Mouse (Mus musculus) midbrain, embryonic 11.5 days (tissue): ENCODE results near the gene Ermp1. TPM values are rescaled to one million over a fixed set of nuclear protein-coding genes. Genes with fewer than 3 reads are reported as not detected.

Source experiments
- ATAC-seq: fragments of 200-750 bp; cut with Nextera tagmentation; 2 replicates; pipeline ENCODE4 v1.8.0; 2017; ENCODE audit warnings: moderate TSS enrichment, moderate library complexity; ENCODE audit not compliant: low FRiP score
- DNase-seq: peaks from one replicate; pipeline ENCODE4 v3.0.0; 2015; ENCODE audit warnings: low spot score; ENCODE audit errors: missing footprints
- H3K27ac ChIP-seq: fragments of 300-500 bp; sonication (generic); 2 replicates; pipeline ENCODE4 v1.5.1; 2014; ENCODE audit warnings: low read depth, low read length
- H3K27me3 ChIP-seq: fragments of 300-500 bp; sonication (generic); 2 replicates; pipeline ENCODE4 v1.6.1; 2014; ENCODE audit warnings: mild to moderate bottlenecking, low read length, moderate library complexity, mixed read lengths; ENCODE audit not compliant: control insufficient read depth, insufficient read depth
- H3K36me3 ChIP-seq: fragments of 300-500 bp; sonication (generic); 2 replicates; pipeline ENCODE4 v1.6.1; 2014; ENCODE audit warnings: mild to moderate bottlenecking, low read length, moderate library complexity, mixed read lengths; ENCODE audit not compliant: control insufficient read depth, insufficient read depth
- H3K4me1 ChIP-seq: fragments of 300-500 bp; sonication (generic); 2 replicates; pipeline ENCODE4 v1.6.1; 2014; ENCODE audit warnings: low read length; ENCODE audit not compliant: control insufficient read depth, insufficient read depth
- H3K4me2 ChIP-seq: fragments of 300-500 bp; sonication (generic); 2 replicates; pipeline ENCODE4 v1.6.1; 2014; ENCODE audit warnings: mild to moderate bottlenecking, moderate library complexity
- H3K4me3 ChIP-seq: fragments of 300-500 bp; sonication (generic); 2 replicates; pipeline ENCODE4 v1.5.1; 2014; ENCODE audit warnings: low read depth, low read length
- H3K9ac ChIP-seq: fragments of 300-500 bp; sonication (generic); 2 replicates; pipeline ENCODE4 v1.6.1; 2014; ENCODE audit warnings: low read length
- H3K9me3 ChIP-seq: fragments of 300-500 bp; sonication (generic); 2 replicates; pipeline ENCODE4 v1.6.1; 2016; ENCODE audit warnings: low read length; ENCODE audit not compliant: control insufficient read depth
- WGBS: fragments of 180-500 bp; shearing (Covaris S2); extraction: QIAGEN DNeasy Blood & Tissue Kit; methylation state at CpG from one replicate; pipeline ENCODE4 v1.1.7; 2014; 5-methylcytosine and 5-hydroxymethylcytosine counted together
- polyA plus RNA-seq: library from polyadenylated mRNA; unstranded; fragments of >200 nt; fragmentation: Nextera tagmentation; extraction: Ambion mirVana; gene quantifications from 2 replicates; pipeline ENCODE4 v1.2.1, GENCODE M21; 2014

The Ermp1 gene
- polyA plus RNA-seq, 1 experiment from 2014 or later = 12.9 TPM

GRCm38 (mm10) chr19:29664934-29665333 lies 16.7 kb upstream of the Ermp1 start:
- H3K9me3 ChIP-seq = no peaks in the 10 kb centered on the region
- H3K9ac ChIP-seq = no peak overlapping the region
- no peak overlapping the region for H3K27ac ChIP-seq
- no peaks in the 10 kb centered on the region for H3K27me3 ChIP-seq
- no peak for ATAC-seq
- H3K4me1 ChIP-seq = no peaks in the 10 kb centered on the region
- no peaks in the 10 kb centered on the region for H3K36me3 ChIP-seq
- WGBS = 84% methylated on average over 5 of the region's 5 CpGs
- H3K4me2 ChIP-seq = no peak overlapping the region
- H3K4me3 ChIP-seq = no peak overlapping the region
- DNase-seq = no peak

- 75% methylated on average over 8 of the region's 8 CpGs for WGBS
- Histone ChIP-seq H3K36me3 (no peaks in the 10 kb centered on the region), H3K4me1 (no peaks in the 10 kb centered on the region), H3K27ac (no peak overlapping the region), H3K4me3 (no peak overlapping the region), H3K9me3 (no peaks in the 10 kb centered on the region), H3K4me2 (no peak overlapping the region), H3K27me3 (no peaks in the 10 kb centered on the region), H3K9ac (no peak overlapping the region)
- no peak for ATAC-seq
- DNase-seq = no peak
These were observed 15.6 kb upstream of the Ermp1 start for GRCm38 (mm10) chr19:29663780-29664179.

- H3K9me3 ChIP-seq = no peaks in the 10 kb centered on the region
- no peaks in the 10 kb centered on the region for H3K36me3 ChIP-seq
- H3K9ac ChIP-seq = no peak overlapping the region
- H3K4me3 ChIP-seq = no peak overlapping the region
- H3K4me1 ChIP-seq = no peaks in the 10 kb centered on the region
- H3K27ac ChIP-seq = no peak overlapping the region
- no peaks in the 10 kb centered on the region for H3K27me3 ChIP-seq
- DNase-seq (no peak), ATAC-seq (no peak)
- 82% methylated on average over 6 of the region's 6 CpGs for WGBS
- no peak overlapping the region for H3K4me2 ChIP-seq
These were observed 13.9 kb upstream of the Ermp1 start for GRCm38 (mm10) chr19:29661974-29662580.

DNA sequence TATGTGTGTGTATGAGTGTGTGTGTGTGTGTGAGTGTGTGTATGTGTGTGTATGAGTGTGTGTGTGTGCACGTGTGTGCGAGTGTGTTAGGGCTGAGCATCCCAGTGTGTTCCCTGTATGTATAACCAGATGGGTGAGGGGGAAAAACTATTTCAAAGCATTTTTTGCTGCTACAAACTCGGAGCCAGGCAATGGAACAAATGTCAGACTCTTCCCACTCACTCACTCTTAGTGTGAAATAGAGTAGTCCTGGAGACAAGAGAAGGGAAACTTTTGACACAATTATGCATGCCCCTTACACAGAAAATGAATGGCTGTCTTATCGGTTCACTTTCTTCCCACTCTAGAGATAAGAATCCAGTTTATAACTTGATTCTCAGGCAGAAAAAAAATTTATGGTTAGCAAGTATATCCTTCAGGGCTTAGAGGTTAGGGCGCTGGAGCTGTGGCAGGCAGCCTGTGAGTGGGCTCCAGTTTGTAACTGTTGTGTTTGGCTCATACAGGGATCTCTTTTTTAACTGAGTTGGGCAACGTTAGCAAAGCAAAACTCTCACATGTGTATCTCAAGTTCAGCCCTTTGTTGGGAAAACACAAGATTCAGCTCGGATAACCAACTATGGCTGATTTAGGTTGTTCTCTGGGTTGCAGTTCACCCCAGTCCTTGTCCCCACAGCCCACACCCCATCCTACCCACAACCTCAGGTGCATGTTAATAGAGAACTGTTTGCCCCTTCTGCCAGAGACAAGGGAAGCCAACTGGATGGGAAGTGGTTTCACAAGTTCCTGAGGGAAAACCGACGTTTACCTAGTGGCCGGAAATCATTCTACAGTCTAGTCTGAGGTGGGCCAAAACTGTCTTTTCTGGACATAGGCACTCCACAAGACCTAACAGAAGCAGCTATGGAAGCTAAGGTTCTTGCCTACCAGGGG lies 12.9 kb upstream of the Ermp1 start:
- no peak for ATAC-seq
- no peak overlapping the region for H3K4me3 ChIP-seq
- no peak for DNase-seq
- no peak overlapping the region for H3K27ac ChIP-seq
- no peak overlapping the region for H3K4me2 ChIP-seq
- 88% methylated on average over 10 of the region's 10 CpGs for WGBS
- no peaks in the 10 kb centered on the region for H3K9me3 ChIP-seq
- no peaks in the 10 kb centered on the region for H3K36me3 ChIP-seq
- H3K4me1 ChIP-seq = no peaks in the 10 kb centered on the region
- no peaks in the 10 kb centered on the region for H3K27me3 ChIP-seq
- no peak overlapping the region for H3K9ac ChIP-seq

GRCm38 (mm10) chr19:29659705-29660104 lies 11.5 kb upstream of the Ermp1 start:
- H3K4me2 ChIP-seq = no peak overlapping the region
- ATAC-seq = no peak
- H3K27ac ChIP-seq = no peak overlapping the region
- H3K9ac ChIP-seq = no peak overlapping the region
- H3K27me3 ChIP-seq = no peaks in the 10 kb centered on the region
- DNase-seq = no peak
- WGBS = 68% methylated on average over 6 of the region's 6 CpGs
- no peaks in the 10 kb centered on the region for H3K4me1 ChIP-seq
- H3K9me3 ChIP-seq = no peaks in the 10 kb centered on the region
- no peak overlapping the region for H3K4me3 ChIP-seq
- H3K36me3 ChIP-seq = no peaks in the 10 kb centered on the region

DNA sequence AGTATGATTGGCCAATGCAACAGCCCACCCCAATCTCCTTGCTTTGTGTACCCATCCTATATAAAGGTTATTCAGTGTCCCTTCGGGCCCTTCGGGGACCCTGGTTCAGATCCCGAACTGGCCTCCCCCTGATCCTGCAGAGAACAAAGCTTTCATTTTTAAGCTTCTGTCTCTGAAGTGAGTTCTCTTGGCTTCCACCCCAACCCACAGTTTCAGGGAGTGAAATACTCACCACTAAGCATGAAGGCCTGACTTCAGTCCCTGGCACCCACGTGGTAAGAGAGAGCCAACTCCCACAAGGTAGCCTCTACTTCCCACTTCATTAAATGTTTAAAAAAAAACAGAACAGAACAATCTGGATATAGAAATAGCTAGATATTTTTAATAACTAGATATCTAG lies 10.6 kb upstream of the Ermp1 start:
- Histone ChIP-seq H3K4me1 (no peaks in the 10 kb centered on the region), H3K27me3 (no peaks in the 10 kb centered on the region), H3K9ac (no peak overlapping the region), H3K4me3 (no peak overlapping the region), H3K4me2 (no peak overlapping the region), H3K27ac (no peak overlapping the region), H3K36me3 (no peaks in the 10 kb centered on the region), H3K9me3 (no peaks in the 10 kb centered on the region)
- ATAC-seq (no peak), DNase-seq (no peak)
- 92% methylated on average over 4 of the region's 4 CpGs for WGBS

- Histone ChIP-seq H3K9me3 (no peaks in the 10 kb centered on the region), H3K36me3 (no peaks in the 10 kb centered on the region), H3K27me3 (no peaks in the 10 kb centered on the region), H3K4me2 (no peak overlapping the region), H3K4me3 (no peak overlapping the region), H3K9ac (no peak overlapping the region), H3K4me1 (no peaks in the 10 kb centered on the region), H3K27ac (no peak overlapping the region)
- 94% methylated on average over 2 of the region's 2 CpGs for WGBS
- DNase-seq (no peak), ATAC-seq (no peak)
These were observed 9.3 kb upstream of the Ermp1 start for GRCm38 (mm10) chr19:29657558-29657957.

DNA sequence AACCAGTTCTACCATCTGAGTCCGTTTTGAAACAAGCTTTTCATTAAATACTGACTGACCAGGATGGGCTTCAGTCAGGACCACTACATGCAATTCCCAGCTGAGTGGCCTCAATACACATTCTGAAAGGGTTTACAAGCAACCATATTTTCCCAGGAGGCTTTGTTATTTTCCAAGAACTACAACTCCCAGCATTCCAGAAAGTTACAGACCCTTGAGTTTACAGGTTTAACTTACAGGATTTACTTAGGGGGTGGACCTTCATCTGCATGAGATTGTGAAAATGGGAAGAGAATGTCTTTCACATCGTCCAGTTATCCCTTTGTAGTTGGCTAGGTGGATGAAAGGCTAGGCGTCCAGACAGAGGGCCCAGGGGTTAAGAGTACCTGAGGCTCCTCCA lies 8.8 kb upstream of the Ermp1 start:
- no peak overlapping the region for H3K4me2 ChIP-seq
- ATAC-seq (no peak), DNase-seq (no peak)
- H3K4me1 ChIP-seq = no peaks in the 10 kb centered on the region
- WGBS = 52% methylated on average over 3 of the region's 3 CpGs
- H3K9ac ChIP-seq = no peak overlapping the region
- no peaks in the 10 kb centered on the region for H3K9me3 ChIP-seq
- H3K4me3 ChIP-seq = no peak overlapping the region
- H3K27me3 ChIP-seq = no peaks in the 10 kb centered on the region
- no peak overlapping the region for H3K27ac ChIP-seq
- H3K36me3 ChIP-seq = no peaks in the 10 kb centered on the region

DNA sequence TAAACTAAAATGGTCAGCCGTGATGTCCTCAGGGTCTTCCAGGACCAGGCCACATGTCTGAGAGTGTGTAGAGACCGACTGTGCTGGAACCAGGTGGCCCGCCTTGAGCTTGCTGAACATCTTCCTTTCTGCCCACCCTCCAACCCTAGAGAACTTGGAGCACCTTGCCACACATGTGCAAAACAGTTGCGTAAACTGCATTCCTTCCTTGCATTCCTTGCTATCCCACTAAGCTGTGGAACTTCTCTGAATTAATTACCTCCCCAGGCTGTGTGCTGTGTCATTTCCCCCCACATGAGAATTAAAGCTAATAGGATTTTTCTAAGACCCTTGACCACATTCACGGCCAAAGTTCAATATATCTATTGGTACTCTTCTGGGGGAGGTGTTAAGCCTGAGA lies 8.4 kb upstream of the Ermp1 start:
- Histone ChIP-seq H3K4me2 (no peak overlapping the region), H3K27me3 (no peaks in the 10 kb centered on the region), H3K4me3 (no peak overlapping the region), H3K27ac (no peak overlapping the region), H3K4me1 (no peaks in the 10 kb centered on the region), H3K9me3 (no peaks in the 10 kb centered on the region), H3K36me3 (no peaks in the 10 kb centered on the region), H3K9ac (no peak overlapping the region)
- DNase-seq = no peak
- WGBS = 76% methylated on average over 5 of the region's 5 CpGs
- no peak for ATAC-seq
